Mouse (Mus musculus) lung, postnatal 4 days (tissue): ENCODE measurements around the gene Ssbp3.
A peak's percentile ranks its signal among the peaks of the same experiment; 100 is the strongest.

Source experiments
- DNase-seq, 2 experiments: peaks; one replicate each; pipeline ENCODE4 v3.0.0; 2021

The Ssbp3 gene

GRCm38 (mm10) chr4:106935583-106935935 lies 25.1 kb downstream of the Ssbp3 start:
- DNase-seq, result no peak

GRCm38 (mm10) chr4:106936041-106936440 lies 25.5 kb downstream of the Ssbp3 start:
- DNase-seq, result no peak

- peak; percentile 56 to 67 for DNase-seq
Observed at GRCm38 (mm10) chr4:106936741-106937140, 26.2 kb downstream of the Ssbp3 start.

GRCm38 (mm10) chr4:106938506-106939222 lies 28.2 kb downstream of the Ssbp3 start:
- no peak for DNase-seq

- DNase-seq, result peak in 1 of 2 experiments; percentile 46
Observed at GRCm38 (mm10) chr4:106939223-106939918, 28.9 kb downstream of the Ssbp3 start.

GRCm38 (mm10) chr4:106939919-106940227 lies 29.4 kb downstream of the Ssbp3 start:
- no peak for DNase-seq

- no peak for DNase-seq
Observed at GRCm38 (mm10) chr4:106940945-106941344, 30.4 kb downstream of the Ssbp3 start.

- DNase-seq, result no peak
Observed at GRCm38 (mm10) chr4:106941475-106941874, 31.0 kb downstream of the Ssbp3 start.

GRCm38 (mm10) chr4:106942491-106942890 lies 32.0 kb downstream of the Ssbp3 start:
- DNase-seq, result no peak

- no peak for DNase-seq
Observed at GRCm38 (mm10) chr4:106943627-106944026, 33.1 kb downstream of the Ssbp3 start.

GRCm38 (mm10) chr4:106944898-106945297 lies 34.4 kb downstream of the Ssbp3 start:
- DNase-seq, result no peak

- DNase-seq, result no peak
Observed at GRCm38 (mm10) chr4:106947741-106948140, 37.2 kb downstream of the Ssbp3 start.

GRCm38 (mm10) chr4:106948546-106948945 lies 38.0 kb downstream of the Ssbp3 start:
- no peak for DNase-seq

- no peak for DNase-seq
Observed at GRCm38 (mm10) chr4:106949200-106949599, 38.7 kb downstream of the Ssbp3 start.

GRCm38 (mm10) chr4:106950801-106951200 lies 40.3 kb downstream of the Ssbp3 start:
- DNase-seq, result no peak

- no peak for DNase-seq
Observed at GRCm38 (mm10) chr4:106951455-106951854, 41.0 kb downstream of the Ssbp3 start.

GRCm38 (mm10) chr4:106953221-106953620 lies 42.7 kb downstream of the Ssbp3 start:
- no peak for DNase-seq

GRCm38 (mm10) chr4:106953760-106954159 lies 43.3 kb downstream of the Ssbp3 start:
- DNase-seq, result no peak

- peak; percentile 38 to 72 for DNase-seq
Observed at GRCm38 (mm10) chr4:106955729-106956712, 45.5 kb downstream of the Ssbp3 start.

GRCm38 (mm10) chr4:106958117-106958516 lies 47.6 kb downstream of the Ssbp3 start:
- DNase-seq, result no peak

- DNase-seq, result no peak
Observed at GRCm38 (mm10) chr4:106958561-106958960, 48.1 kb downstream of the Ssbp3 start.

- no peak for DNase-seq
Observed at GRCm38 (mm10) chr4:106959506-106960302, 49.2 kb downstream of the Ssbp3 start.

- DNase-seq, result no peak
Observed at GRCm38 (mm10) chr4:106960476-106960875, 50.0 kb downstream of the Ssbp3 start.
